Mouse (Mus musculus): ENCODE data around the gene Tma7.

The Tma7 gene

GRCm38 (mm10) chr9:109040906-109041305, 41.5 kb downstream of the Tma7 start:
- DNase-seq (ENCODE audit: low spot score), result no peak

GRCm38 (mm10) chr9:109040216-109040615, 42.2 kb downstream of the Tma7 start:
- no peak for DNase-seq (ENCODE audit: low spot score)

GRCm38 (mm10) chr9:109039681-109040080, 42.7 kb downstream of the Tma7 start:
- no peak for DNase-seq (ENCODE audit: low spot score)

- DNase-seq (ENCODE audit: low spot score), result no peak
Observed at GRCm38 (mm10) chr9:109038901-109039364, 43.5 kb downstream of the Tma7 start.

GRCm38 (mm10) chr9:109038086-109038895, 44.1 kb downstream of the Tma7 start, which contains the start of gene Shisa5:
TSS of gene Shisa5 (plus strand) at chr9:109038565.
- peak; percentile 67 for DNase-seq (ENCODE audit: low spot score)

GRCm38 (mm10) chr9:109032435-109032834, 50.0 kb downstream of the Tma7 start:
- DNase-seq (ENCODE audit: low spot score), result no peak

- DNase-seq (ENCODE audit: low spot score), result no peak
Observed at GRCm38 (mm10) chr9:109031686-109032085, 50.7 kb downstream of the Tma7 start.

GRCm38 (mm10) chr9:109031001-109031400, 51.4 kb downstream of the Tma7 start:
- no peak for DNase-seq (ENCODE audit: low spot score)

- no peak for DNase-seq (ENCODE audit: low spot score)
Observed at GRCm38 (mm10) chr9:109030312-109030711, 52.1 kb downstream of the Tma7 start.

- DNase-seq (ENCODE audit: low spot score), result no peak
Observed at GRCm38 (mm10) chr9:109028919-109029318, 53.5 kb downstream of the Tma7 start.

- DNase-seq (ENCODE audit: low spot score), result no peak
Observed at GRCm38 (mm10) chr9:109028421-109028820, 54.0 kb downstream of the Tma7 start.

GRCm38 (mm10) chr9:109027521-109027920, 54.9 kb downstream of the Tma7 start:
- DNase-seq (ENCODE audit: low spot score), result no peak

Measured in ovary, postnatal 10 days (tissue).